Mouse (Mus musculus) limb, embryonic 14.5 days (tissue): Measurements from ENCODE around the gene Pakap. TPM values are rescaled to one million over a fixed set of nuclear protein-coding genes. Genes with fewer than 3 reads are reported as not detected.

Source experiments
- ATAC-seq: fragments of 200-750 bp; cut with Nextera tagmentation; 2 replicates; pipeline ENCODE4 v1.8.0; 2017; ENCODE audit warnings: low read depth, moderate number of reproducible peaks, moderate TSS enrichment; ENCODE audit not compliant: low FRiP score
- DNase-seq: peaks from one replicate; pipeline ENCODE4 v3.0.0-alpha.2; 2015; ENCODE audit warnings: low spot score
- H3K27ac ChIP-seq: fragments of 300-500 bp; sonication (generic); replicated peaks from 2 replicates; pipeline ENCODE4 v1.5.1; 2014; ENCODE audit warnings: low read depth, mild to moderate bottlenecking, low read length, moderate library complexity, mixed read lengths
- H3K27me3 ChIP-seq: fragments of 300-500 bp; sonication (generic); 2 replicates; pipeline ENCODE4 v1.6.1; 2014; ENCODE audit warnings: low read length, mixed read lengths; ENCODE audit not compliant: control insufficient read depth, insufficient read depth
- H3K36me3 ChIP-seq: fragments of 300-500 bp; sonication (generic); 2 replicates; pipeline ENCODE4 v1.6.1; 2014; ENCODE audit warnings: mild to moderate bottlenecking, low read length, moderate library complexity, mixed read lengths; ENCODE audit not compliant: control insufficient read depth, insufficient read depth
- H3K4me1 ChIP-seq: fragments of 300-500 bp; sonication (generic); 2 replicates; pipeline ENCODE4 v1.6.1; 2014; ENCODE audit warnings: antibody characterized with exemption, low read length, mixed read lengths; ENCODE audit not compliant: control insufficient read depth, insufficient read depth
- H3K4me2 ChIP-seq: fragments of 300-500 bp; sonication (generic); replicated peaks from 2 replicates; pipeline ENCODE4 v1.6.1; 2014; ENCODE audit warnings: low read depth, mild to moderate bottlenecking, low read length, moderate library complexity; ENCODE audit not compliant: severe bottlenecking
- H3K4me3 ChIP-seq: fragments of 300-500 bp; sonication (generic); replicated peaks from 2 replicates; pipeline ENCODE4 v1.5.1; 2014; ENCODE audit warnings: low read length
- H3K9ac ChIP-seq: fragments of 300-500 bp; sonication (generic); 2 replicates; pipeline ENCODE4 v1.6.1; 2014; ENCODE audit warnings: mild to moderate bottlenecking, low read depth, low read length, moderate library complexity; ENCODE audit not compliant: severe bottlenecking
- H3K9me3 ChIP-seq: fragments of 300-500 bp; sonication (generic); 2 replicates; pipeline ENCODE4 v1.6.1; 2016; ENCODE audit warnings: low read length; ENCODE audit not compliant: control insufficient read depth
- POLR2A ChIP-seq: fragments of 200-500 bp; IDR thresholded peaks from 2 replicates; pipeline ENCODE4 v1.8.0; 2012; ENCODE audit warnings: inconsistent platforms, mild to moderate bottlenecking, moderate library complexity, borderline replicate concordance; ENCODE audit not compliant: insufficient read depth, insufficient read length; ENCODE audit errors: extremely low read depth
- WGBS: fragments of 180-500 bp; shearing (Covaris S2); extraction: QIAGEN DNeasy Blood & Tissue Kit; methylation state at CpG from one replicate; pipeline ENCODE4 v1.1.7; 2014; 5-methylcytosine and 5-hydroxymethylcytosine counted together
- polyA plus RNA-seq, 2 experiments: library from polyadenylated mRNA; depleted of rRNA in 1 of 2; stranded (reverse) in 1 of 2; unstranded in 1 of 2; fragments of >200 nt; fragmentation: Nextera tagmentation in 1 of 2; extraction: Ambion mirVana in 1 of 2; gene quantifications; 2 replicates each; pipeline versions ENCODE4 v1.2.1 to v1.2.3; 2012 to 2014

Pakap gene
- polyA plus RNA-seq, 2 experiments: 6.4 to 26.9 TPM

DNA sequence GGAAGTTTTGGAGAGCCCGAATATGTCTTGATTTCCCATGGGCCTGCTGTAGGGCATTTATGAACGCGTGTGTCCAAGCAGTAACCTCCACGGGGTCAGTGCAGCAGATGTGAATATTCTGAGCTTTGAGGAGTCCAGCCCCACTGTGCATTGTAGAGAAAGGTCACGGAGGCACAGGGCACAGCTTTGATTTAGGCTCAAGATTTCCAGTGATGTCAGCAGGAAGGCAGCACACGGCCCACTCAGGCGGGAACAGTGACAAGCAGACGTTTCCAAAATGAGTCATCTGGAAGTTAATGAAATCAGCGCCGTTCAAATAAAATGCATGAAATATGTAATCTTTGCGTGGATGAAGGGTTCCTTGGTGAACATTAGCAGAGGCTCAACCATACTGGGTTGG lies 190.0 kb downstream of the Pakap start:
- Histone ChIP-seq H3K27ac (no peak overlapping the region), H3K4me1 (no peaks in the 10 kb centered on the region), H3K27me3 (no peaks in the 10 kb centered on the region), H3K4me3 (no peak overlapping the region), H3K9me3 (no peaks in the 10 kb centered on the region), H3K4me2 (no peak overlapping the region), H3K9ac (no peak overlapping the region), H3K36me3 (peaks cover 2% of the 10 kb centered on the region)
- TF ChIP-seq POLR2A: no peak
- 54% methylated on average over 11 of the region's 11 CpGs for WGBS
- DNase-seq (no peak), ATAC-seq (no peak)

DNA sequence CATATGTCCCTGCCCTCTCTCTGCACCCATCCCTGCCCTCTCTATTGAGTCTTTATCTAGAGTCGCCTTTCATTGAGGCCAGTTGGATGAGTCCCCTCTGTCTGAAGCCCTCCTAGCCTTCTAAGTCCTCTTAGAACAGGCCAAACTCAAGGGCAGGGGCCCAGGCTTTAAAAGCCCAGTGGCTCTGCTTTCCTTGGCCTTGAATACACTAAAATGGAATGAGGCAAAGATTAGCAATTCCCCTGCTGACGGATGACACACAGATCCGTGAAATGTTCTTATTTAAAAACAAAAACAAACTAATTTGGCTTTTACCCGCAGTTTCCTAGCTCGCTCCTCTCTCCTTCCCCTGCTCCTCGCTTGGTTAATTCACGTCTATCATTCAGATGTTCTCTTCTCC lies 194.4 kb downstream of the Pakap start:
- no peak for ATAC-seq
- no peak for TF ChIP-seq POLR2A
- Histone ChIP-seq H3K4me1 (peaks cover 19% of the 10 kb centered on the region), H3K4me2 (no peak overlapping the region), H3K4me3 (no peak overlapping the region), H3K27me3 (no peaks in the 10 kb centered on the region), H3K9ac (no peak overlapping the region), H3K27ac (no peak overlapping the region), H3K9me3 (no peaks in the 10 kb centered on the region), H3K36me3 (peaks cover 2% of the 10 kb centered on the region)
- no peak for DNase-seq
- WGBS: 79% methylated on average over 7 of the region's 7 CpGs

DNA sequence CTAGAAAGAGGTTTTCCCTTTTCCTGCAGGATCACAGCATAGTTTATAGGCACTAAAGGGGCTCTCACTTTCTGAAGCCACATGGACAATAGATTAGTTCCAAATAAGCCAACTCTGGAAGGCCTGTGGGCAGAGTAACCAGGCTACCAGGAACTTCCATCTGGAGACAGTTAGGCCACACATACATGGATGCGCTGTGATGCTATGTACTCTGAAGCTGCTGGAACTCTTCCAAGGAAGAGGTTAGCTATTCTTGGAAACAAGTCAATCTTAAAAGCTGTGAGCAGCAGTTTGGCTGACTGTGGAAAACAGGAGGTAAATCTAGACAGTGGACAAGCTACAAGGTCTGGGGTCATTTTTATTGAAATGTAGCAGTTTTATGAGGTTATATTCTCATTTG lies 196.4 kb downstream of the Pakap start:
- Histone ChIP-seq H3K27me3 (no peaks in the 10 kb centered on the region), H3K36me3 (peaks cover 2% of the 10 kb centered on the region; the same call in 1 of the 2 replicates), H3K4me2 (no peak overlapping the region), H3K27ac (no peak overlapping the region), H3K4me3 (no peak overlapping the region), H3K4me1 (peaks cover 19% of the 10 kb centered on the region), H3K9me3 (no peaks in the 10 kb centered on the region), H3K9ac (no peak overlapping the region)
- no peak for TF ChIP-seq POLR2A
- WGBS: 21% methylated on average over 1 of the region's 1 CpGs
- peak; percentile 90 for DNase-seq
- ATAC-seq: peak; percentile 81

DNA sequence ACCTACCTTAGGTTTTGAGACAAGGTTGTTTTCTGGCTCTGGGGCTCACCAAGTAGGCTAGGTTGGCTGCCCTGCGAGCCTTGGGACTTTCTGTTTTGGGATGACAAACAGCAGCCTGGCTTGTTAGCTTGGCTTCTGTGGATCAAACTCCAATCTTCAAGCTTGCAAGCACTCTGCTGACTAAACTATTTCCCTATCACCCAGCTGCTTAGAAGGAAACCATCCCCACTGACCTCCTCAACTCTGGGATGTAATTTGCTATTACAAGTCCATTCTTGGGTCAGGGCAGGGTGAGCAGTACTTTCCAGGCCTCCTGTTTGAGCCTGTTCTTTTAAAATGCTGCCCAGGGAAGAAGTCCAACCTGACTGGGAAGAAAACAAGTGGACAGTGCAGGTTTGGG lies 196.9 kb downstream of the Pakap start:
- Histone ChIP-seq H3K4me1 (peaks cover 19% of the 10 kb centered on the region), H3K27ac (peak overlapping the region; percentile 52; the same call in 1 of the 2 replicates), H3K9ac (no peak overlapping the region), H3K4me2 (no peak overlapping the region), H3K9me3 (no peaks in the 10 kb centered on the region), H3K36me3 (peaks cover 2% of the 10 kb centered on the region; the same call in 1 of the 2 replicates), H3K4me3 (no peak overlapping the region), H3K27me3 (no peaks in the 10 kb centered on the region)
- DNase-seq (no peak), ATAC-seq (no peak)
- 59% methylated on average over 1 of the region's 1 CpGs for WGBS
- no peak for TF ChIP-seq POLR2A

DNA sequence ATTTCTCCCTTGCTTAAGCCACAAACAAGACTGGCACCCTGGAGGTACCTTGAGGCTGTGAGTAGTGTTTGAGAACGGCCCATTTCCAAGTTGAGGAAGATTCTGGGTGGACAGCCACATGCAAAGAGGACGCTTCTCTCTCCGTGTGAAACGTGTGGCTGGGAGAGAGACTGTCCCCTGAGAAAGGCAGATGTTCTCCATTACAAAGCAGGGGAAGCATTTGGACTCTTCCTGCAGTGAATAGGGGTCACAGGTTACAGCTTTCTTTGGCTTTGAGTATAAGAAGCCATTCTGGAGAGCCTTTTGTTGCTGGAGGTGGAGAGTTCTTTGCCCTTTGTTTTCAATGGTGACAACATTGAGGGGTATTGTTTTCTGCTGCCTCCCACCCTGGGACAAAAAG lies 197.8 kb downstream of the Pakap start:
- no peak for TF ChIP-seq POLR2A
- Histone ChIP-seq H3K36me3 (peaks cover 2% of the 10 kb centered on the region; the same call in 1 of the 2 replicates), H3K4me2 (no peak overlapping the region), H3K27me3 (no peaks in the 10 kb centered on the region), H3K4me3 (no peak overlapping the region), H3K27ac (no peak overlapping the region), H3K4me1 (peaks cover 19% of the 10 kb centered on the region), H3K9ac (no peak overlapping the region), H3K9me3 (no peaks in the 10 kb centered on the region)
- WGBS: 54% methylated on average over 4 of the region's 4 CpGs
- DNase-seq (no peak), ATAC-seq (no peak)

DNA sequence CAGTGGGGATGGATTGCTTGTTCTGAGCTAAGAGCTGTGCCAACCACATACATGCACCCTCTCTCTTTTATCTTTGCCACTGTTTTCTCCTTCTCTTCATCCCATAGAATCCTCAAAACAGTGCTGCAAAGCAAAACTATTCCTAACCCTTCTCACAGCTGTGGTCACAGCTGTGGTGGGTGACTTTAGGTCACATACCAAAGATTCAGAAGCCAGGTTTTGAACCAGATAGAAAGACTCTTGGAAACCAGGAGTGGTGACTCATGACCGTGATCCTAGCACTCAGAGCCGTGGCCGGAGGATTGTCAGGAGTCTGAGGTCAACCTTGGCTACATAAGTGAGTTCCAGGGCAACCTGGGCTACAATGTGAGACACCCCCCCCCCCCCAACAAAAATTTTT lies 201.0 kb downstream of the Pakap start:
- Histone ChIP-seq H3K27ac (no peak overlapping the region), H3K4me1 (peaks cover 20% of the 10 kb centered on the region), H3K27me3 (no peaks in the 10 kb centered on the region), H3K4me3 (no peak overlapping the region), H3K36me3 (no peaks in the 10 kb centered on the region), H3K9me3 (no peaks in the 10 kb centered on the region), H3K4me2 (no peak overlapping the region), H3K9ac (no peak overlapping the region)
- no peak for DNase-seq
- 76% methylated on average over 3 of the region's 3 CpGs for WGBS
- ATAC-seq: no peak
- no peak for TF ChIP-seq POLR2A
